Mouse (Mus musculus) limb, embryonic 15.5 days (tissue): ENCODE measurements around the gene Fkbp11. TPM values are rescaled to one million over a fixed set of nuclear protein-coding genes. Genes with fewer than 3 reads are reported as not detected.

Source experiments
- ATAC-seq: fragments of 200-750 bp; cut with Nextera tagmentation; 2 replicates; pipeline ENCODE4 v1.8.0; 2017; ENCODE audit warnings: low read depth, moderate TSS enrichment; ENCODE audit not compliant: insufficient number of reproducible peaks, low FRiP score, low TSS enrichment
- H3K27ac ChIP-seq: fragments of 300-500 bp; sonication (generic); 2 replicates; pipeline ENCODE4 v1.5.1; 2015; ENCODE audit warnings: moderate library complexity, mild to moderate bottlenecking, inconsistent platforms
- H3K27me3 ChIP-seq: fragments of 300-500 bp; sonication (generic); 2 replicates; pipeline ENCODE4 v1.6.1; 2015; ENCODE audit warnings: inconsistent platforms
- H3K36me3 ChIP-seq: fragments of 300-500 bp; sonication (generic); 2 replicates; pipeline ENCODE4 v1.6.1; 2015; ENCODE audit warnings: inconsistent platforms
- H3K4me1 ChIP-seq: fragments of 300-500 bp; sonication (generic); 2 replicates; pipeline ENCODE4 v1.6.1; 2015; ENCODE audit warnings: inconsistent platforms
- H3K4me2 ChIP-seq: fragments of 300-500 bp; sonication (generic); 2 replicates; pipeline ENCODE4 v1.6.1; 2015; ENCODE audit warnings: mild to moderate bottlenecking, inconsistent platforms
- H3K4me3 ChIP-seq: fragments of 300-500 bp; sonication (generic); 2 replicates; pipeline ENCODE4 v1.5.1; 2015; ENCODE audit warnings: mild to moderate bottlenecking, inconsistent platforms
- H3K9ac ChIP-seq: fragments of 300-500 bp; sonication (generic); 2 replicates; pipeline ENCODE4 v1.6.1; 2015; ENCODE audit warnings: inconsistent platforms
- H3K9me3 ChIP-seq: fragments of 300-500 bp; sonication (generic); 2 replicates; pipeline ENCODE4 v1.6.1; 2016; ENCODE audit warnings: inconsistent platforms
- WGBS: fragments of 180-500 bp; shearing (Covaris S2); methylation state at CpG from one replicate; pipeline ENCODE4 v1.1.7; 2015; 5-methylcytosine and 5-hydroxymethylcytosine counted together
- polyA plus RNA-seq: library from polyadenylated mRNA; unstranded; fragments of >200 nt; fragmentation: Nextera tagmentation; extraction: Ambion mirVana; gene quantifications from 2 replicates; pipeline ENCODE4 v1.2.1, GENCODE M21; 2015

Gene Fkbp11
- 90.0 and 101 TPM in 2 replicates for polyA plus RNA-seq

GRCm38 (mm10) chr15:98727443-98728321 lies at the start of gene Fkbp11:
Gene Fkbp11, minus strand, starts transcription at chr15:98728198.
- H3K27me3 ChIP-seq = no peaks in the 10 kb centered on the region
- no peaks in the 10 kb centered on the region for H3K9me3 ChIP-seq
- H3K36me3 ChIP-seq = no peaks in the 10 kb centered on the region
- peaks cover 43% of the 10 kb centered on the region for H3K4me1 ChIP-seq
- ATAC-seq = peak; percentile 82
- peak within 1 kb of the TSS; percentile 52 for H3K4me3 ChIP-seq
- H3K4me2 ChIP-seq = peak within 1 kb of the TSS; percentile 95
- H3K27ac ChIP-seq = peak within 1 kb of the TSS; percentile 70
- under 1% methylated on average over 39 of the region's 39 CpGs for WGBS
- peak within 1 kb of the TSS; percentile 62 for H3K9ac ChIP-seq

DNA sequence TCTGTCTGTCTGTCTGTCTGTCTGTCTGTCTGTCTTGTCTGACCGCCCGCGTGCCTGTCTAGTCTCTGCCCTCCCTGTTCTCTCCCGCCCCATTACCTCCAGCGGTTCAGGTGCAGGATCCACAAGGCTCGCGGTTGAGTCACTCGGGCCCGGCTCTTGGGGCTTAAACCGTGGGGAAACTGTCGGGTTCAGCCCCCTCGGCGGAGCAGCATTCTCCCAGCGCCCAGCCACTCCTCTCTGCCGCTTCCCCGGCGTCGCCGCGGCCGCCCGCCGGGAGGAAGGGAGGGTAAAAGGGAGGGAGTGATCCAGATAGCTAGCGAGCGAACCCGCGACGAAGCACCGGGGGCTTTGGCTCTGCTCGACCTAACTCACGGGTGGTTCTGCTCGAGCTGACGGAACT lies 49.8 kb upstream of the Fkbp11 start, which contains the start of gene Wnt10b:
Gene Wnt10b, minus strand, starts transcription at position 389 of the 400 bp plus-strand sequence.
- Histone ChIP-seq H3K27me3 (peaks cover 97% of the 10 kb centered on the region), H3K36me3 (no peaks in the 10 kb centered on the region), H3K4me3 (peak within 1 kb of the TSS; percentile 37), H3K4me2 (peak within 1 kb of the TSS; percentile 49), H3K27ac (peak within 1 kb of the TSS; percentile 75), H3K9ac (peak within 1 kb of the TSS; percentile 17; the same call in 1 of the 2 replicates), H3K9me3 (no peaks in the 10 kb centered on the region), H3K4me1 (peaks cover 58% of the 10 kb centered on the region)
- WGBS = under 1% methylated on average over 24 of the region's 33 CpGs
- ATAC-seq = no peak

GRCm38 (mm10) chr15:98777005-98777616 lies 49.1 kb upstream of the Fkbp11 start:
- H3K36me3 ChIP-seq = no peaks in the 10 kb centered on the region
- peak overlapping the region; percentile 37 for H3K4me3 ChIP-seq
- WGBS = 4% methylated on average over 19 of the region's 19 CpGs
- no peak for ATAC-seq
- H3K27ac ChIP-seq = peak overlapping the region; percentile 75
- peak overlapping the region; percentile 17; the same call in 1 of the 2 replicates for H3K9ac ChIP-seq
- peaks cover 100% of the 10 kb centered on the region for H3K27me3 ChIP-seq
- peak overlapping the region; percentile 49 for H3K4me2 ChIP-seq
- H3K9me3 ChIP-seq = no peaks in the 10 kb centered on the region
- H3K4me1 ChIP-seq = peaks cover 64% of the 10 kb centered on the region

GRCm38 (mm10) chr15:98776280-98777004 lies 48.4 kb upstream of the Fkbp11 start:
- 0 out of 2 replicates have a peak, but pooled peaks have one; percentile 25 for ATAC-seq
- Histone ChIP-seq H3K27ac (peak overlapping the region; percentile 75), H3K4me1 (peaks cover 64% of the 10 kb centered on the region), H3K4me3 (peak overlapping the region; percentile 37), H3K9me3 (no peaks in the 10 kb centered on the region), H3K27me3 (peaks cover 99% of the 10 kb centered on the region), H3K4me2 (peak overlapping the region; percentile 49), H3K36me3 (no peaks in the 10 kb centered on the region), H3K9ac (0 out of 2 replicates have a peak overlapping the region, but pooled peaks have one; percentile 17)
- WGBS = 1% methylated on average over 62 of the region's 62 CpGs

DNA sequence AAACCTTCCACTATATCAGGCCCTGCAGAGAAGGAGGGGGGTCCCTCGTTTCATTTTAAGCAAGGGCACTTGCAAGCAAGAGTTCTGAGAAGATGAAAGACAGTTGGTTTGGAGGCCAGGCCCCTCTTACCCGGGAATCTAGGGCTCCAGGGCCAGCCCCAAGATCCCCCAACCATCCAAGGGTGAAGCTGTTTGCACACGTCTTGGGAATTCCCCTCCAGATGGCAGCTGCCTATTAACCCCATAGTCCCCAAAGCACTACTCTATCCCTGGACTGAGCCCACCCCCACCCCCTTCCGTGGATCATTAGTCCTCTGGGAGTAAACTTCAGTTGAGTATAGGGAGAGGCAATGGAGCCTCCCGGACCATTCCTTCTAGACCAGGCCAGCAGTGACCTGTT lies 47.5 kb upstream of the Fkbp11 start:
- Histone ChIP-seq H3K9ac (no peak overlapping the region), H3K27me3 (peaks cover 98% of the 10 kb centered on the region), H3K9me3 (no peaks in the 10 kb centered on the region), H3K4me1 (peaks cover 60% of the 10 kb centered on the region), H3K4me2 (peak overlapping the region; percentile 49), H3K27ac (0 out of 2 replicates have a peak overlapping the region, but pooled peaks have one; percentile 27), H3K4me3 (peak overlapping the region; percentile 37), H3K36me3 (no peaks in the 10 kb centered on the region)
- ATAC-seq = no peak
- 3% methylated on average over 5 of the region's 5 CpGs for WGBS

DNA sequence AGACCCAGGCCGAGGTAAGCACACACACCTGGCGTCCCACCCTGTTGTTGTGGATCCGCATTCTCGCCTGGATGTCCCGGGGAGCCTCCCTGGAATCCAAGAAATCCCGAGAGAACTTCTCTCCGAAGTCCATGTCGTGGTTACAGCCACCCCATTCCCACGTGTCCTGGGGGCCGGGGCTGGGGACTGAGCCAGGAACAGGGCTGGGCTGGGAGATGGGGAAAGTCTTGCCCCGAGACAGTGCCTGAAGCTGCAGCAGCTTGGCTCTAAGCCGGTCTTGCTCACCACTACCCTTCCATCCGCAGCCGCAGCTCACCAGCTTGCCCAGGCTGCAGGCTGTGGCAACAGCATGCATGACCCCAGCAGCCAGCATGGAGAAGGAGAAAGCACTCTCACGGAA lies 46.1 kb upstream of the Fkbp11 start:
- no peak for ATAC-seq
- Histone ChIP-seq H3K4me1 (peaks cover 53% of the 10 kb centered on the region), H3K36me3 (no peaks in the 10 kb centered on the region), H3K27me3 (peaks cover 97% of the 10 kb centered on the region), H3K4me2 (no peak overlapping the region), H3K27ac (no peak overlapping the region), H3K4me3 (no peak overlapping the region), H3K9me3 (no peaks in the 10 kb centered on the region), H3K9ac (no peak overlapping the region)
- WGBS = 15% methylated on average over 15 of the region's 15 CpGs

GRCm38 (mm10) chr15:98772511-98773211 lies 44.7 kb upstream of the Fkbp11 start:
- peaks cover 88% of the 10 kb centered on the region for H3K27me3 ChIP-seq
- 0 out of 2 replicates have a peak overlapping the region, but pooled peaks have one; percentile 10 for H3K9ac ChIP-seq
- H3K9me3 ChIP-seq = no peaks in the 10 kb centered on the region
- peak overlapping the region; percentile 32 for H3K4me3 ChIP-seq
- 6% methylated on average over 36 of the region's 36 CpGs for WGBS
- H3K4me2 ChIP-seq = peak overlapping the region; percentile 52
- no peak for ATAC-seq
- no peaks in the 10 kb centered on the region for H3K36me3 ChIP-seq
- peaks cover 45% of the 10 kb centered on the region for H3K4me1 ChIP-seq
- H3K27ac ChIP-seq = no peak overlapping the region

DNA sequence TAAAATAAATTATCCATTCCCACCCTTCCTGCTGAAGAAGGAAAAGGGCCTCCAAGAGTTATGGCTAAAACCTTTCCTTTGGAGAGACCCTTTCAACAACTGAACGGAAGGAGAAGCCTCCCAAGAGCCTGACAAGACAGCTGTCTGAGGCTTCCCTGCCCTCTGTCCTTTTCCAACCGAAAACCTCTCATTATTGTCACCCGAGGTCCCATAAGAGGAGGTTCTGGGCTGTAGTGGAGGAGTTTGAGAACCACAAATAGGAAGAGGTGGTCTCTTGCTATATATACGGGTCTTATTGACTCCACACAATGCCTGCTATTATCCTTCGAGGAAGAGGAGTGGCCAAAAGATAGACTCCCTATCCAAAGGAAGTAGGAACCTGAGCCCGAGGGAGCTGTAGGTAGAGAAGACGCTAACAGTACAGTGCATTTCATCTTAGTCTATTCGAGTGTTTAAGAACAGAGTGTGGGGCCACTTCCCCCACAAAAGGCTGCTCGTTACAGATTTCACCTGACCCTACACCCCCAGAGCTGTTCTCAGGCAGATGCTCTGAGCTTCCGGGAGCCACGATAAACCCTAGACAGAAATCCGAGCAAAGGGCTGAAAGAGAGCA lies 43.9 kb upstream of the Fkbp11 start:
- Histone ChIP-seq H3K9ac (0 out of 2 replicates have a peak overlapping the region, but pooled peaks have one; percentile 10), H3K27me3 (peaks cover 80% of the 10 kb centered on the region), H3K27ac (no peak overlapping the region), H3K4me3 (peak overlapping the region; percentile 32), H3K4me2 (peak overlapping the region; percentile 52), H3K9me3 (no peaks in the 10 kb centered on the region), H3K4me1 (peaks cover 37% of the 10 kb centered on the region), H3K36me3 (no peaks in the 10 kb centered on the region)
- no peak for ATAC-seq
- WGBS = 14% methylated on average over 12 of the region's 12 CpGs

GRCm38 (mm10) chr15:98768259-98768658 lies 40.3 kb upstream of the Fkbp11 start:
- ATAC-seq = peak; percentile 66; the same call in 1 of the 2 replicates
- no peak overlapping the region for H3K4me2 ChIP-seq
- 0 out of 2 replicates have a peak overlapping the region, but pooled peaks have one; percentile 17 for H3K27ac ChIP-seq
- H3K9ac ChIP-seq = no peak overlapping the region
- no peak overlapping the region for H3K4me3 ChIP-seq
- H3K9me3 ChIP-seq = no peaks in the 10 kb centered on the region
- no peaks in the 10 kb centered on the region for H3K36me3 ChIP-seq
- peaks cover 22% of the 10 kb centered on the region for H3K4me1 ChIP-seq
- 19% methylated on average over 5 of the region's 5 CpGs for WGBS
- peaks cover 59% of the 10 kb centered on the region for H3K27me3 ChIP-seq

- peaks cover 37% of the 10 kb centered on the region for H3K27me3 ChIP-seq
- no peak overlapping the region for H3K9ac ChIP-seq
- peaks cover 26% of the 10 kb centered on the region for H3K4me1 ChIP-seq
- no peak overlapping the region for H3K27ac ChIP-seq
- 0 out of 2 replicates have a peak, but pooled peaks cover 3% of the 10 kb centered on the region for H3K36me3 ChIP-seq
- no peak overlapping the region for H3K4me2 ChIP-seq
- no peaks in the 10 kb centered on the region for H3K9me3 ChIP-seq
- no peak overlapping the region for H3K4me3 ChIP-seq
- no peak for ATAC-seq
- 60% methylated on average over 4 of the region's 4 CpGs for WGBS
Measured at GRCm38 (mm10) chr15:98765929-98766328, 37.9 kb upstream of the Fkbp11 start.
